Mouse (Mus musculus) bone marrow, adult 2 months (tissue): ENCODE data around the gene Mum1.

ENCODE experiments used
- CTCF ChIP-seq: fragments of 200-500 bp; IDR thresholded peaks from 2 replicates; pipeline ENCODE4 v1.5.1; 2011; ENCODE audit warnings: low read length, control low read depth; ENCODE audit not compliant: control insufficient read depth, insufficient read depth
- POLR2A ChIP-seq: fragments of 200-500 bp; IDR thresholded peaks from 2 replicates; pipeline ENCODE4 v1.6.1; 2011; ENCODE audit warnings: low read depth, mild to moderate bottlenecking, control low read depth, low read length, borderline replicate concordance; ENCODE audit not compliant: control insufficient read depth

GRCm38 (mm10) chr10:80259463-80259805 is 33.2 kb downstream of the Mum1 start:
- TF ChIP-seq CTCF (no peak), POLR2A (no peak)
